Mouse (Mus musculus) T-helper 2 cell (primary cell): ENCODE results near the gene Atxn7l2.

Source experiments
- in situ Hi-C: fragments of 300-600 bp; cut with MboI, MseI; formaldehyde crosslinking; loops from one replicate; pipeline ENCODE4 v1.15.1; 2025; ENCODE audit warnings: high pct_unique_total_duplicates

Atxn7l2 gene

DNA sequence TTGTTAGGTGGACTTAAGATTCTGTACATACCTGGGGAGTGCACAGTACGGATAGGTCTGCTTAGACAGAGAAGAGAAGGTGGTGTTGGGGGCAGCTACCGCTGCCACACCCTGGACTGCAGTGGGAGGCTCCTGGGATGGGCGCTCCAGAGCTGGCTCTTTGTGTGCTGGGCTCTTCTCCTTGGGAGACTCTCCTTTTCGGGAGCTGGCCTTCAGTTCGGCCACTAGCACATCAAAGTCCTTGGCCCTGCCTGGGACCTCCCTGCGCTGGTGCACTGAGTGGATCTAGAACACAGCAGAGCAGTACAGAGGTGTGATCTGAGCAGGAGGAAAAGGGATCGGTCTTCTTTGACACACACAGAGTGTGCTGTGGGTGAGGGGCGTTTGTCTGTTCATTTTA, 5.1 kb downstream of the Atxn7l2 start:
- in situ Hi-C loops, result no loop called here

DNA sequence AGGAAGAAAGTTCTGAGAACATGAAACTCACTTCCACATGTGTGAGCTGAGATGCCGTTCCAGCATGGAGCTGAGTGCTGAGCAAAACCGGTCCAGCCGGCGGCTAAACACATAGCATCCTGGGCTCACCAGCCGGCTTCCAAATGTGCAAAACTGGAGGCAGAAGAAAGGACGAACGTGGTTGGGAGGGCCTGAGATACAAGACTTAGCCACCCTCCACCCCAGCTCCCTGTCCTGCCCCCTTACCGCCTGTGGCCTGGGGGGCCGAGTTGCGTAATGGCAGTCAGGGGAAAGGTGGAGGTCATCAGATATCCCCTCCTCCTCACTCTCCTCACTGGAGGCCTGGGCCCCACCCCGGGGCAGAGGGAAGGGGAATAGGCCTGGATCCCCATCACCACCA, 6.3 kb downstream of the Atxn7l2 start:
- in situ Hi-C loops, result no loop called here

DNA sequence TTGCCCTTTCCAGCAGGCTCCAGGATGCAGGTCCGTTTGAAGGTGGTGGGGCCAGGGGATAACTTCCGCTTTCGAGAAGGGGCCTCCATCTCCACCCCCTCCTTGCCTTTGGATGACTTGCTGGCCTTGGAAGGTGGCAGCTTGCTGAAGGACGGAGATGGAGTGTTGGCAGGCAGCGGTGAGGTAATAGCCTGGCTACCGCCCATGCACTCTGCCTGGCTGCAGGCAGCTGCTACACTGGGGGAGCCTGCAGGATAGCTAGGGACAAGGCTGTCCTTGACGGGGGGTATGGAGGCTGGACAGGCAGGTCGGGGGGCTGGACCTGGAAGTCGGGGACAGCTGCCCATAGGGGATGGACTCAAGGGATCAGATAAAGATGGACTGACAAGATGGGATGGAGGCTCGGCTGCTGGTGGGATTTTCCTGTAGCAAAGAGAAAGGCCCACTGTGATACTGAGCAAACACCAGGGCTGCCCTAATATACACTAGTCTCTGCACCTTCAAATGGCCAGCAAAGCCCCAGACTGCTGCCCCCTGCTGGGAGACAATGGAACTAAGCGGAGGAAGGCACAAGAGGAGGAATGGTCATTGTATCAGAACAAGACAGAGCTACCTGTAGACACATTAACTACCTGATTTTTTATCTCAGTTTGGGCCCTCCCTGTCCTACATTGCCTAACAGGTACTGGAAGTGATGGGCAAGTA, 7.0 kb downstream of the Atxn7l2 start:
- in situ Hi-C loops, result no loop called here

DNA sequence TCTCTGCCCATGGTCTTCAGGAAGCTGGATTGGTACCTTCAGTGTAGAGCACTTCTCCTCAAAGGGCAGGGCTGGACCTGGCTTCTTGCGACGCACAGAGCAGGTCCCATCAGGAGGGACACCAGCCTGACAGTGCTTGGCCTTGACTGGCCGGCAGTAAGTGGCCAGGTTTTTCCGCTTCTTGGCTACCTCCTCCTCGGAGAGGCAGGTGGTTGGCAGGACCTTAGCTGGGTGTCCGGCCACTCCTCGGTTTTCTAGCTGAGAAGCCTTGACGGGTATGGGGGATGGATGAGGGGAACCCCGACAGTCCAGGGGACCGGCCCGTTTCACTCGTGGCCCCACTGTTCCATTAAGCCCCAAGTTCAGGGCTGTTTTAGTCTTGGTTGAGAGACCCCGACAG, 7.5 kb downstream of the Atxn7l2 start:
- in situ Hi-C loops, result no loop called here

DNA sequence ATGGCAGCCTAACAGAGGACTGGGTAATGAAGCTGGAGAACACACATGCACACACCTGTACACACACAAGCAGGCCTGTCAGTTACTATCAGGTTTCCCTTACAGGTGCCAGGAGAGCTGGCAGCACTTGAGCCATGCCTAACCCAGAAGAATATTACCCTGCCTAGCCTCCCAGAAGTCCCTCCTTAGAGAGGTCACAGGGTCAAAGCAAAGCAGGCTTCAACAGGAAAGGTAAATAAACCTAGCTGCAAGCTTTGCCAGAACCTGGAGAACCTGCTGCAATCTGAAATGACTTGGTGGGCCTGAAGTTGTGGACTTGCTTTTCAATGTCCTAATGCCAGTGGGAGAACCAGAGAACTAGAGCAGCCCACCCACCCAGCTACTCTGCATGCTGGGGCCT, 8.2 kb downstream of the Atxn7l2 start:
- in situ Hi-C loops, result no loop called here

DNA sequence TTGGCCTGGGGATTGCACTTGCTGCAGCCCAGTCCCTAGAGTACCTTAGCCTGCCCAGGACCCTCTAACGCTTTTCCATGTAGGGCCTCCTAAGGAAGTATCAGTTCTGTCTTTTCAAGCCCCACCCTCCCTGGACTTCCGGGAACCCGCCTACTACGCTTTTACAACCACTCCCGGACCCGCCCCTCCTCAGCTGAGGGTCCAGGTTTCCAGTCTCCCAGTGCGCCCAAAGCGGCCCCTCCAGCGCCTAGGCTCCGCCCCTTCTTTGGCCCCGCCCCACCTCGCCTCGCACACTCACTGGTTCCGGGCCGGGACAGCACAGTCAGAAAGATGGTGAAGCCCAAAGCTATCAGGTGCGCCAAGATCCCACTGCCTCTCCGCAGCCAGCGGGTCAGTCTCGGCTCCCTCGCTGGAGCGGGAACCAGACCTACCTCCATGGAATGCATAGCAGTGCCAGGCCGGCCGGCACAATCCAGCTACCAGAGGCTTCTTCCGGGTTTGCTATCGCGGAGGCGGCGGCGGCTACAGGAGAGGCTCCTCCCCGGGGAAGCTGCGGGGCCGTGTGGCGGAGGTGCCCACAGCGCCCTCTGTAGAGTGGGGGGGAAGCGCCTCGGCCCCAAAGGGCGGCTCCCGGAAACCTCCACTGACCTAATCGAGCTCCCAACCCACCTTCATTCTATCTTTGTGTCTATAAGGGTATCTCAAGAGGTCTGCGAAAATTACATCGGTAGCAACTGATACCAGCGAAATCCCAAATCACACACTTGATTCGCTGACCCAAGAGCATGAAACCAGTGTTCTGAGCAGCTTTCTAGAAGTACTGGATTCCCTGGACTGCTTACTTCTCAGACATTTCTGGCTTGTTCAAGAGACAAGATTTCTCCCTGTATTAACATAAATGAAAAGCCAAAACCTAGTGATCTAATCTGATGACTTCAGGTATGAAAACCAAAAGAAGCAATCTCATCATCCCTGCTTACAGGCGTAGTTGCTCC, 10.1 kb downstream of the Atxn7l2 start, which contains the start of gene Cyb561d1:
Gene Cyb561d1 (minus strand): TSS at position 884 of the 995 bp plus-strand sequence.
- in situ Hi-C loops, result no loop called here

DNA sequence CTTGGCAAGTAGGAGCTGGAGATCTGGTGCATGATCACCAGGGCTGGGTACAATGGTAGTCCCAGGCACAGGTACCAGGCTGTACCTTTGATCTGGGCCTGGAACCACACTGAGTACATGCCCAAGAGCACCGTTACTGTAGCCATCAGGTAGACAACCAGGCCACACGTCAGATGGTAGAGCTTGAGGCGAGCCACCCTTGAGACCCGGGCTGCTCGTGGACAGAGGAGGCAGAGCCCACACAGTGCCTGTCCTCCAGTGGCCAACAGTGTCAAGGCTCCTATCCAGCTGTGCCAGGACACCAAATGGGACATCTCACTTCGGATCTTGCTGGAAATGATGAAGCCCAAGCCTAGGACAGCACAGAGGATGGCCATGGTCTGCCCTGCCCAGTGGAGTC, 11.5 kb downstream of the Atxn7l2 start:
- in situ Hi-C loops, result no loop called here

DNA sequence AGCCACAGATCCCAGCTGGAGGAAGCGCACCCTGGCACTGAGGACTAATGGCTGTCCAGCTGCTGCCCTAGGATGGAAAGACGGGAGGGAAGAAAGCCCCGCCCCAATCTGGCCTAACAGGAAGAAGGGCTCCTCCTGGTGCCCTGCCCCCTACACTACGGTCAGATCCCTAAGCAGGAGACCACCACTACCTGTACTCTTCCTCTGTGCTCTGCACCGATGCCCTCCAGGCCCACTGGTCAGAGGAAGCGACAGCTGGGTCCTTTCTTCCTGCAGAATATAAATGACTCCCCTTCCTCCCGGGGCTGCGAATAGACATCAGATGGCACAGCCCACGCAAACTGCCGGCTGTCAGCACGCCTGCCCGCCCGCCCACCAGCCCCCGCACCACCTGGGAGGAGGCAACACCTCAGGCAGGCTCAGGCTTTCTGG, 13.7 kb downstream of the Atxn7l2 start:
- in situ Hi-C loops, result no loop called here

- in situ Hi-C loops, result no loop called here
Measured at GRCm38 (mm10) chr3:108195941-108196590, 14.7 kb downstream of the Atxn7l2 start.

- in situ Hi-C loops, result no loop called here
Measured at GRCm38 (mm10) chr3:108195287-108195686, 15.4 kb downstream of the Atxn7l2 start.

GRCm38 (mm10) chr3:108193686-108194085, 17.0 kb downstream of the Atxn7l2 start:
- in situ Hi-C loops, result no loop called here

DNA sequence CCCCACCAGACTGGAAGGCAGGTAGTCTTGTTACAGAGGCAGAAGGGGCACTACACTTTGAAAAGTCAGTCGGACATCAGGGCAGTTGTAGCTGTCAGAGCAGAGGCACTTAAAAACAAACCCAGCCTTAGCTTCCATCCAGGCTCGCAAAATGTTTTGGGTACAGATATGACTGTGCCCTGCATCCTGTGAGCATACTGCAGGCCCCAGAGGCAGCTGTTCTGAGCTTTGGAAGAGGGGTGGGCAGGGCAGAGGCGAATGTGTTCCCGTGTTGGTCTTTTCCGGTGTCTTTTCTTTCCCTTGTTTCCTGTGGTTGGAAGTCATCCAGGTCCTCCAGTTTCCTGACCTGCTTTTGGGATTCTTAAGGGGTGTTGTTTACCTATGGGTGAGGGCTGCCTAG, 20.8 kb downstream of the Atxn7l2 start:
- in situ Hi-C loops, result no loop called here

DNA sequence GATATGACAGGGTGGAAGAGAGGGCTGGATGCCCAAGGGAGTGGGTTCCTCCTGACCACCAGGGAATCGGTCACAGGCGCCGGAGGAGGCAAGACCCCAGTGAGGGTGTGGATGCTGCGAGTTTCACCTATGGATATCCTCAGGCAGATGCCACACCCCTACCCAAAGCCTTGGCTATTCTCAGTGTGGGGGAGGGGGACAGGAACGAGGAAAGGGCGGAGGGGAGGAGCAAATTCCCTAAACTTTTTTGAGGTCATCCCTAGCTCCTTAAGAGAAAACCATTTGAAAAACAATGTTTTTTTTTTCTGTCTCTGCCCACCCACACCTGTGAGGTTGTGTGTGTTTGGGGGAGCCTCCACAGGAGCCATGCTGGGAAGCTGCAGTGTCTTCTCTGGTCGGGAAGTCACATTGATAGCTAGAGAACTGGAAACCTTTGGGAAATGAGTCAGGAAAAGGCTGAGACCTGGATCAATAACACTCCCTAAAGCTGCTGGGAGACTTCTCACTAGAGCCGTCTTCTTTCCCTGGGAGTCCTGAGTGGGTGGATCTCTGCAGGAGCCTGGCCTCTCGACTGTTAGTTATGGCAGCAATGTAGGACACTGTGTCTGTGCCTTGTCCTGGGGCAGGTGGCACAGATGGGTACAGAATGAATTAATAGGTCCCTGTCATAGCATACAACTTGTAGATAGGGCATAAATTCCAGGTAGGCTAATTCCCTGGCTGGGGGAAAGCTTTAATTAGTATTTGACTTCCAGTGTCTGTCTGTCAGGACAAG, 21.8 kb downstream of the Atxn7l2 start:
- in situ Hi-C loops, result no loop called here

- in situ Hi-C loops, result no loop called here
Measured at GRCm38 (mm10) chr3:108187111-108187795, 23.5 kb downstream of the Atxn7l2 start.

DNA sequence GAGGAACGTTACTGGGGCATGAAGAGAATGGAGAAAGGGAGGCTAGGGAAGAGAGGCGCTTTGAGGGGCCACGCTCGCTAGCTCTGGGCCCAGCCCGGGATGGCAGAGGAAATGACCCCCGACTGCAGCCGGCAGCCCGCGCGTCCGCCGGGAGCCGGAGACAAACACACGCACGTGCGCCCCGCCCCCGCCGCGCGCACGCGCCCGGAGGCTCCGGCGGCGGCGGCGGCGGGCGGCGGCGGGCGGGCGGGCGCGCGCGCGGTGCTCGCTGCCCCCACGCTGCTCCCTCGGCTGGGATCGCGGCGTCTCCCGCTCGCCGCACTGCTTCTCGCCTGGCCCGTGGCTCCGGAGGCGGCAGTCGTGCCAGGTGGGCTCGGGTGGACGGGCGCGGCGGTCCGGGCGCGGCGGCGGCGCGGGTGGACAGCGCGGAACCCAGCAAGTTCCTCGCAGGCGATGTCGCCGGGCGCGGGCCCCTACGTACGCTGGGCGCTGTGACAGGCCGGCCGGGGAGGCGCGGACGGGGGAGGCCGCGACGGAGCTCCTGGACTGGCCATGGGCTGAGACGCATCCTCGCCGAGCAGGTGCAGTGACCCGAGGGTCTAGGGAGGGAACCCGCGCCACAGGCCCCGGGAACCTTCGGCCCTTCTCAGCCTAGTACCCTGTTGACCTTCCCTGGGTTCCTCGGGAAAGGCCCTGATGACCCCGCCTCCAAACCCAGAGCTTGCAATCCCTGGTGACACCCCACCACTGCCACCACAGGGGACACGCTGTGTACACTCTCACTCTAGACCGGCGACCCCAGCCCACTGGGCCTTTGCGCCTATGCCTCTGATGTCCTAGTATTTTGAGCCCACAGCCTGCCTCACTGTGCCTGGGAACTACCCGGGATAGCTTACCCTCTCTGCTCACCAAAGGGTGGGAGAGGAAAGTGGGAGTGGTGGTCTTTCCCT, 24.4 kb downstream of the Atxn7l2 start, which contains the start of gene Amigo1:
Gene Amigo1 (plus strand): TSS at position 238 of the 950 bp plus-strand sequence.
- in situ Hi-C loops, result no loop called here

GRCm38 (mm10) chr3:108185460-108186097, 25.2 kb downstream of the Atxn7l2 start:
- in situ Hi-C loops, result no loop called here

- in situ Hi-C loops, result no loop called here
Measured at GRCm38 (mm10) chr3:108184742-108185141, 26.0 kb downstream of the Atxn7l2 start.

DNA sequence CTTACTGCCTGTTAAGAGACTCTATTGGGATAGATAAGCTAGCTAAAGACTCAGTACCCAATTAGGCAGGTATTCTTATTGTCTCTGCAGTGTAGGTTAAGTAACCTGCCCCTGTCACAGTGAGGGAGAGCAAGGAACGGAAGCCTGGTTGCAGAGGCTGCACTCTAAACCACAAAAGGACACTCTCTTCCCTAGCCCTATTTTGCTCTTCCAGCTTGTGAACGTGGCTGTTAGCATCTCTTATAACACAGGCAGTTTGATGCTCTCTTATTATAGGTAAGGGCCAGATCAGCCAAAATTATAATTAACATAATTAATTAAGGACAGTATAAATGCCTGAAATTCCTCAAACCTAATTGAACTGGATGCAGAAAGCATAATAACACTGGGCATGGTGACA, 30.2 kb downstream of the Atxn7l2 start:
- in situ Hi-C loops, result no loop called here
